Mouse (Mus musculus) megakaryocyte, embryonic 14.5 days (primary cell): ENCODE measurements around the gene Plxnd1.

Experiments used
- FLI1 ChIP-seq: IDR thresholded peaks from 2 replicates; pipeline ENCODE4 v1.6.1; 2012; ENCODE audit warnings: low read length, inconsistent platforms, mixed read lengths
- GATA1 ChIP-seq: IDR thresholded peaks from 3 replicates; pipeline ENCODE4 v1.6.1; 2012; ENCODE audit warnings: mixed read lengths, low read length, inconsistent platforms, borderline replicate concordance

GRCm38 (mm10) chr6:115992981-115993380 lies 1.8 kb downstream of the Plxnd1 start:
- TF ChIP-seq GATA1 (no peak), FLI1 (no peak)
